Mouse (Mus musculus): Measurements from ENCODE around the gene Phlda2.

The Phlda2 gene

DNA sequence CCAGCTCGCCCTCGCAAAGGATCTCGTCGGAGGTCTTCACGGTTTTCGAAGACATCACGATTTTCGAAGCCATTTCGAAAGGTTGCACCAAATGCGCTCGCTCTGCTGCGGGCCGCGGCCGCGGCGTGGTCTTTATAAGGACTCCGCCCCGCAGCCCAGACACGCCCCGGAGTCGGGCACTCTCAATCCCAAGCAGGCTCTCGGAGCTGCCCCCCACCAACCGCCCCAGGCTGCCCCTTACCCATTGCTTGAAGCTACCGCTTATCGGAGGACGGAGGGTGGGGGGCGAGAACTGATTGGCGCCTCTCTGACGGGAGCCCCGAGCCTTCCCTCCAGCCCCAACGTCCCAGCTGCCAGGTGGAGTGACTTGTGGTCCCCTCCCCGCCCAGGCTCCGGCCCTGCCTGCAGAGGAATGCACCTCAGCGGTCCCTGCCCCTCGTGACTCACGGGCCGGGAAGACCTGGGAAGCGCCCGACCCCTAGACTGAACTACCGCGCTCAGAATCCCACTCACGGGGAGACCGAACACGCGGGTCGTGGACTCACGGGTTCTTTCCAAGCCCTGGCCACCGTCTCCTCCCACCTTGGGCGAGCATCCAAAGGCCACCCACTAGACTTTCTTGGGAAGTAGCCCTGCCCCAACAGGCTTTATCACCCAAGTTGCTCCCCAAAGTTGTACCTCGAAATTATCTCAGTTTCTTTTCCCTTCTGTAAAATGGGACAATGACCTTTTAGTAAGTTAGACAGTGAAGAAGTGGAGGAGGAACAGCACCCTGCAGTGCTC lies at the start of gene Phlda2:
TSS of gene Phlda2 (minus strand) at position 733 of the 783 bp plus-strand sequence.
- peak; percentile 39 for DNase-seq

DNA sequence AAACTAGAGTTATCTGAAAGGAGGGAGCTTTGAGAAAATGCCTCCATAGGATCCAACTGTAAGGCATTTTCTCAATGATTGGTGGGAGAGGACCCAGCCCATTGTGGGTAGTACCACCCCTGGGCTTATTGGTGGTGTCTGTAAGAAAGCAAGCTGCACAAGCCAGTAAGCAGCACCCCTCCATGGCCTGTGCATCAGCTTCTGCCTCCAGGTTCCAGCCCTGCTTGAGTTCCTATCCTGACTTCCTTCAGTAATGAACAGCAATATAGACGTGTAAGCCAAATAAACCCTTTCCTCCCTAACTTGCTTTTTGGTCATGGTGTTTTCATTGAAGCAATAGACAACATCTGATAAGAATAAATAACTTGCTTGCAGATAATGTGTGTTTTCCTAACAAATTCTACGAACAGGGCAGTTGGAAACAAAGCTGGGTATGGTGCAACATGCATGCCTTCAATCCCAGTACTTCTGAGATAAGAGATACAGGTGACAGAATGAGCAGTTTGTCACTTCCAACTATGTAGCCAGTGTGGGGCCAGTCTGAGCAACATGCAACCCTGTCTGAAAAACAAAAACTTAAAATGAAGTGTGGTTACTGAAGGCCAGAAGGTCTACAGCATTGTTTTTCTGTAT lies 46.8 kb upstream of the Phlda2 start:
- DNase-seq: no peak

DNA sequence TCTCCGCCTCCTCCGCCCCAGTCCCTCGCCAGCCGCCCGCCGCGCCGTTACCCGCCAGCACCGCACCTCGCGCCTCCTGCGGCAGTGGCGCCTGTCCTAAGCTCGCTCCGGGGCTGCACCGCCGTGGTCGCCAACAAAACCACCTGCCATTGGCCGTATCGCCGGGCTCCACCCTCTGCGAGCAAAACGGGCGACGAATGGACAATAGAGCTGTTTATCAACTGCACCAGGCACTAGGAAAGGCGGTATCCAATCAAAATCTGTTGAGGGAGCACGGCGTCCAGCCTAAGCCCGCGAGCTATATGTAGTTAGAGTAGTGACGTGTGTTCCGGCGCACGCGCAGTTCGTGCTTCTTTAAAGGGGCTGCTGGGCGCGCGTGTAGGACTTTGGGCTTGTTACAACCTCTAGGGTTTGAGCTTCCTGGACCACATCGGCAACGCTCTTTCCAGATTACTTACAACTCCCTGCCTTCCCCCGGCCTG lies 46.1 kb upstream of the Phlda2 start, which contains the start of gene Nap1l4:
TSS of gene Nap1l4 (minus strand) at position 131 of the 482 bp plus-strand sequence.
- peak; percentile 96 for DNase-seq

GRCm38 (mm10) chr7:143548231-143548961 lies 45.4 kb upstream of the Phlda2 start:
- DNase-seq: peak; percentile 78

- no peak for DNase-seq
These were observed 43.6 kb upstream of the Phlda2 start for GRCm38 (mm10) chr7:143546554-143546953.

GRCm38 (mm10) chr7:143544368-143544767 lies 41.4 kb upstream of the Phlda2 start:
- DNase-seq: peak; percentile 48

GRCm38 (mm10) chr7:143538671-143539070 lies 35.7 kb upstream of the Phlda2 start:
- DNase-seq: no peak

GRCm38 (mm10) chr7:143538229-143538628 lies 35.3 kb upstream of the Phlda2 start:
- DNase-seq: peak; percentile 35

GRCm38 (mm10) chr7:143536251-143536650 lies 33.3 kb upstream of the Phlda2 start:
- no peak for DNase-seq

- peak; percentile 53 for DNase-seq
These were observed 30.3 kb upstream of the Phlda2 start for GRCm38 (mm10) chr7:143533284-143533683.

DNA sequence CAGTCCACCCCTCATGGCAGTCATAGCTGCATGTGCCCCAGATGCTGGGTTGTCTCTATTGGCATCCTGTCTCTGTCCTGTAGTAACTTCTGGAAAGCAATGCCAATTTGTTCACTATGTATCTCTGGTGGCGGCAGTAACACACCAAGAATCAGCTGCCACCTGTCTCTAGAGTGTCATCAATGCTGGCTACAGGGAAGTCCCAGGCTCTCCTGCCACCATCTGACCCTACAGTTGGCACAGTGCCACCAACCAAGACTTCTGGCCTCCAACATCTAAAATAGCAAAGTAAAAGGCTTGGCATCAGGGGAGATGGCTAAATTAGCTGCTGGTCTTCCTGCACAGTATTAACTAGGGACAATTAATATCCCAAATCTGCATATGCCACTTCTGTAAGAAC lies 29.5 kb upstream of the Phlda2 start:
- no peak for DNase-seq

DNA sequence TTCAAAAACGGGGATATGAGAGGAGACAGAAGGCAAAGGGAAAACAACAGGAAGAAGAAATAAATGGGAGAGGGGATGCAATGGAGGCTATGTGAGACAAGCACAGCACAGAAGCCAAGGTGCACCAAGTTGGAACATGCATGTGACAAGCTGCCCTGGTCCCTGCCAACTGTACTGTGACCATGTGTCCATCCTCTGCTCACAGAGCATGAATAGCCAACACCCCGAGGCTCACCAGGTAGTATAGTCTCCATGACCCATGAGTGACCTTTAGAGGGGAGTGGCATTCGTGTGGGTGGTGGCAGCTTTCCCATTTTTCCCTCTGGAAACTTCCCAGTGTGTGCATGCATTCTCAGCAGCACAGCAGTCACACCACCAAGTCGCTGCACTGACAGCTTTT lies 16.4 kb upstream of the Phlda2 start:
- DNase-seq: no peak

GRCm38 (mm10) chr7:143514416-143514768 lies 11.4 kb upstream of the Phlda2 start:
- DNase-seq: no peak

- no peak for DNase-seq
These were observed 10.9 kb upstream of the Phlda2 start for GRCm38 (mm10) chr7:143513763-143514415.

DNA sequence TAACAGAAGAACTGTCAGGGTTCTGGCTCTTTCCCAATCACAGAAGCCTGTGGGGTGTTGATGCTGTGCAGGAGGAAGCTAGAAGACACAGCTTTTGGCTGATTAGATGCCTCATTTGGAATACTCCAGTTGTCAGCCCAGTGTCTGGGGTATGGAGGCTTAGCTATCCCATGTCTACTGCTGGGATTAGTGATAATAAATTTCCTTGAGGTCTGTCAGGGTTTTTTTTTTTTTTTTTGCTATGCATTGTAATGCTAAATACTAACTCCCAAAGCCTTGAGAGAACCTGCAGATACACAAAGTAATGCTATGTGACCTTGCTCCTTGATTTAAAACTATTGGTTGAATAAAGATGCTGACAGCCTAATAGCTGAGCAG lies 8.4 kb upstream of the Phlda2 start:
- no peak for DNase-seq

DNA sequence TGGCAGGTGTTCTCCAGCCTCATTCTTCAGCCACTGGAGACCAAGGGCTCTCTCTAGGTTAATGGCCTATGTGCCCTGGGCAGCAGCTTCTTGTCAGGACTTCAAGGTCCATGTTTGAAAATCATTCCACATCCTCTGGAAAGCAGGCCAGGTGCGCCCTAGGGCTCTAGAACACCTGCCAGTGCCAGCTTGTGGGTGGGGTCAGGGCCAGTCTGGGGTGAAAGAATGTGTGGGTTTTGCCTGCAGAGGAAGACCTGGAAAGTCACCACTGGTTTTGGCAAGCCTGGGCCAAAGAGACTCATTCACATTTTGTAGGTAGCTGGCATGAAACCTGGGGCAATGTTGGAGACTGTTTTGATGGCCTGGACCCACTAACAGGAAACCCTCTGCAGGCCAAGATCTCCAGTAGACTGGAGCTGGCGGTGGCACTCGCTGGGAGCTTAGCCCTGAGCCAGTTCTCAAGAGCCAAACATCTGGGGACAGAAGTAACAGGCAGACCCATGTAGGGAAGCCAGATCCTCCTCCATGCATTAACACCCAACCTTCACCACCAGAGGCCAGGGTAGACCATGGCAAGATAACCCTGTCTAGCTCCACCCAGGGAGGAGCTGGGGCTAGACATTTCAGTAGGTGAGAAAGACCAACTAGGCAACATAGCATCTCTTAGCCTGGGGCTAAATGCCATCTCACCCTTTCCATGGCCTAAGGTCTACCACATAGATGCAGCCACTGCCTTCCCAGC lies 7.8 kb upstream of the Phlda2 start:
- DNase-seq: no peak

- DNase-seq: no peak
These were observed 6.6 kb upstream of the Phlda2 start for GRCm38 (mm10) chr7:143509566-143509965.

GRCm38 (mm10) chr7:143506675-143507074 lies 3.7 kb upstream of the Phlda2 start:
- peak; percentile 65 for DNase-seq

DNA sequence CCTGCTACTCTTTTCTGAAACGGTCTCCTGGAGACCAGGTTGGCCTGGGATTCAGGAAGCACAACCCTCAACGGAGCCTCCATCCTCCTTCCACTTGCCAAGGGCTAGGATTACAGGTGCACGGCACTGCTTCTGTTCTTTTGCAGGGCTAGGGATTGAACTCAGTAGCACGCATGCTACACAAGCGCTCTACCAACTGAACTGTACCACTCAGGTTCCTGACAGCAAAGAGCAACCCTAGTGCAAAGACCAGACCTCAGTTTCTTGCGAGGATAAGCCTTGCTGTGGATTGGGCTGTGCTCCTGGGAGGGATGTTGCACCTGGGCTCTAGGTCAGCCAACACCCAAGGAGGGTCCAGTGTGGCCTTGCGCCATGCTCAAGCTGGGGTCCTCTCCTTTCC lies 3.3 kb upstream of the Phlda2 start:
- DNase-seq: no peak

DNA sequence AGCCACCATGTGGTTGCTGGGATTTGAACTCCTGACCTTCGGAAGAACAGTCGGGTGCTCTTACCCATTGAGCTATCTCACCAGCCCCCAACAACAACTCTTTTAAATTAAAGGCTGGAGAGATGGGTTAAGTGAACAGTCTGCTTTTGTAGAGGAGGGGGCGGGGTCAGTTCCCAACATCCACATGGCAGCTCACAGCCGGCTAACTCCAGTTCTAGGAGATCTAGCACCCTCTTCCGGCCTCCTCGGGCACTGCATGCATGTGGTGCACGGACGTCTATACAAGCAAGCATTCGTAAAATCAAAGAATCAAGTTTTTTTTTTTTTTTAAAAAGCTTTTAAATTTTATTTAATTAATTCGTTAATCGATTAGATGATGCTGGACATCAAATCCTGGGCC lies 2.9 kb upstream of the Phlda2 start:
- DNase-seq: peak; percentile 77

DNA sequence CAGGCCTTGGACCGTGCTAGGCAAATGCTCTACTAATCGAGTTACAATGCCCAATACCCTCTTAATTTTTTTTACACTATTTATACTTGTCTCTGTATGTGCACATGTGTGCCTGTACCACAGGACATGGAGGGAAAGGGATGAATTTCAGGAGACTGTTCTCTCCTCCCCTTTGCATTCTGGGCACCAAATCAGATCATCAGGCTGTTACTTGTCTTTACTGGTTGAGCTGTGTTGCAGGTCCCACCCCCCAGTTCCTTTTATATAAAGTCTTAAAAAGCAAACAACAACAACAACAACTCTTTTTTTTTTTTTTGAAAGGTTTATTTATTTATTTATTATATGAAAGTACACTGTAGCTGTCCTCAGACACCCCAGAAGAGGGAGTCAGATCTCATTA lies 2.5 kb upstream of the Phlda2 start:
- DNase-seq: no peak

GRCm38 (mm10) chr7:143503926-143504325 lies 976 bp upstream of the Phlda2 start:
- no peak for DNase-seq

Data from liver (tissue).